Mouse (Mus musculus) C2C12 (cell line): ENCODE measurements around the gene Gm4737. TPM values are rescaled to one million over a fixed set of nuclear protein-coding genes. Genes with fewer than 3 reads are reported as not detected.

Experiments
- H3K27me3 ChIP-seq: one replicate; pipeline ENCODE4 v1.6.1; 2011; ENCODE audit not compliant: control insufficient read depth, insufficient read depth, insufficient read length
- H3K36me3 ChIP-seq: one replicate; pipeline ENCODE4 v1.6.1; 2011; ENCODE audit not compliant: control insufficient read depth, insufficient read depth
- H3K4me3 ChIP-seq: one replicate; pipeline ENCODE4 v1.5.1; 2011; ENCODE audit warnings: mild to moderate bottlenecking, control low read depth; ENCODE audit not compliant: poor library complexity, insufficient read depth, severe bottlenecking
- H3K79me2 ChIP-seq: one replicate; pipeline ENCODE4 v1.6.1; 2011; ENCODE audit not compliant: control insufficient read depth, insufficient read depth
- H3K79me3 ChIP-seq: one replicate; pipeline ENCODE4 v1.6.1; 2011; ENCODE audit warnings: low read depth, control low read depth
- H3ac ChIP-seq: one replicate; pipeline ENCODE3; 2011; ENCODE audit warnings: low read depth; ENCODE audit not compliant: control insufficient read depth, insufficient read length
- CEBPB ChIP-seq: IDR thresholded peaks from one replicate; pipeline ENCODE4 v1.6.1; 2011; ENCODE audit warnings: low read depth, mild to moderate bottlenecking, control low read depth, moderate library complexity
- CTCF ChIP-seq: IDR thresholded peaks from one replicate; pipeline ENCODE4 v1.5.1; 2011; ENCODE audit not compliant: control insufficient read depth, insufficient read depth, insufficient read length
- FOSL1 ChIP-seq: IDR thresholded peaks from one replicate; pipeline ENCODE4 v1.8.0; 2011; ENCODE audit warnings: mild to moderate bottlenecking, low read length; ENCODE audit not compliant: poor library complexity, insufficient read depth, severe bottlenecking
- MAX ChIP-seq: IDR thresholded peaks from one replicate; pipeline ENCODE4 v1.6.1; 2011; ENCODE audit warnings: mild to moderate bottlenecking, control low read depth
- MYOD1 ChIP-seq: IDR thresholded peaks from one replicate; pipeline ENCODE4 v1.6.1; 2011; ENCODE audit warnings: low read depth; ENCODE audit not compliant: control insufficient read depth, insufficient read length
- MYOG ChIP-seq: IDR thresholded peaks from one replicate; pipeline ENCODE4 v1.6.1; 2011; ENCODE audit not compliant: control insufficient read depth, insufficient read length; ENCODE audit errors: extremely low read depth
- USF1 ChIP-seq: IDR thresholded peaks from one replicate; pipeline ENCODE4 v1.6.1; 2011; ENCODE audit warnings: low read depth, mild to moderate bottlenecking, control low read depth, moderate library complexity
- polyA plus RNA-seq: library from polyadenylated mRNA; unstranded; fragments of >200 nt; fragmentation: generic; extraction: Trizol; gene quantifications from one replicate; pipeline ENCODE4 v1.2.1, GENCODE M21; 2012; ENCODE audit warnings: missing spikeins

The Gm4737 gene
- polyA plus RNA-seq, 1 experiment, result 302 TPM

DNA sequence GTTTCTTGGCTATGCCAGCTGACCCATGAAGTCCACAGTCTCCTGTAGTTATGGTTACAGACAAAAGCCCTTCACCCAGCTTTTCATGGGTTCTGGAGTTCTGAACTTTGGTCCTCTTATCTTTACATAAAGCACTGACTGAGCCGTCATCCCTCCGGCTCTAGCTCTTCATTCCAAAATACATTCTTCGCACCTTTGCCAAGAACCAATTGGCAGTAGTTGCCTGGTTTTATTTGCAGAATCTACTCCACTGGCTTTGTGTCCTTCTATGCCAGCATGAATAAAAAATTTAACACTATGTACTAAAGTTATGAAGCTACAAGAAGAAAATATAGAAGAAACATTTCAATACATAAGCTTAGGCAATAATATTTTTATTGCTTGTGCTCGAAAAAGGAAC, 10.4 kb upstream of the Gm4737 start:
- H3K79me3 ChIP-seq, result no peaks in the 10 kb centered on the region
- H3K36me3 ChIP-seq, result no peaks in the 10 kb centered on the region
- H3K79me2 ChIP-seq, result no peaks in the 10 kb centered on the region
- H3ac ChIP-seq, result no peak overlapping the region
- H3K4me3 ChIP-seq, result no peak overlapping the region
- no peaks in the 10 kb centered on the region for H3K27me3 ChIP-seq
- TF ChIP-seq MAX (no peak), FOSL1 (no peak), CEBPB (no peak), USF1 (no peak), CTCF (no peak), MYOD1 (no peak), MYOG (no peak)

- TF ChIP-seq MYOG (no peak), USF1 (no peak), MYOD1 (no peak), FOSL1 (no peak), CEBPB (no peak), CTCF (no peak), MAX (no peak)
- no peaks in the 10 kb centered on the region for H3K36me3 ChIP-seq
- H3K27me3 ChIP-seq, result no peaks in the 10 kb centered on the region
- H3K79me3 ChIP-seq, result no peaks in the 10 kb centered on the region
- H3ac ChIP-seq, result no peak overlapping the region
- H3K79me2 ChIP-seq, result no peaks in the 10 kb centered on the region
- no peak overlapping the region for H3K4me3 ChIP-seq
Observed at GRCm38 (mm10) chr16:46151141-46151540, 3.7 kb downstream of the Gm4737 start.

GRCm38 (mm10) chr16:46148661-46149341, 6.1 kb downstream of the Gm4737 start:
- no peak overlapping the region for H3K4me3 ChIP-seq
- no peaks in the 10 kb centered on the region for H3K36me3 ChIP-seq
- no peaks in the 10 kb centered on the region for H3K27me3 ChIP-seq
- H3K79me2 ChIP-seq, result no peaks in the 10 kb centered on the region
- no peak overlapping the region for H3ac ChIP-seq
- H3K79me3 ChIP-seq, result no peaks in the 10 kb centered on the region
- TF ChIP-seq MYOG (no peak), MAX (no peak), MYOD1 (no peak), CTCF (no peak), CEBPB (no peak), USF1 (no peak), FOSL1 (no peak)

GRCm38 (mm10) chr16:46146962-46147361, 7.9 kb downstream of the Gm4737 start:
- no peaks in the 10 kb centered on the region for H3K36me3 ChIP-seq
- H3K4me3 ChIP-seq, result no peak overlapping the region
- no peak overlapping the region for H3ac ChIP-seq
- no peaks in the 10 kb centered on the region for H3K79me3 ChIP-seq
- no peaks in the 10 kb centered on the region for H3K79me2 ChIP-seq
- no peaks in the 10 kb centered on the region for H3K27me3 ChIP-seq
- TF ChIP-seq MAX (no peak), CTCF (no peak), MYOD1 (no peak), FOSL1 (no peak), MYOG (no peak), USF1 (no peak), CEBPB (no peak)

GRCm38 (mm10) chr16:46122238-46122637, 32.6 kb downstream of the Gm4737 start:
- H3K79me2 ChIP-seq, result no peaks in the 10 kb centered on the region
- H3ac ChIP-seq, result no peak overlapping the region
- no peaks in the 10 kb centered on the region for H3K27me3 ChIP-seq
- H3K79me3 ChIP-seq, result no peaks in the 10 kb centered on the region
- H3K36me3 ChIP-seq, result no peaks in the 10 kb centered on the region
- H3K4me3 ChIP-seq, result no peak overlapping the region
- TF ChIP-seq CEBPB (no peak), MAX (no peak), USF1 (no peak), MYOG (no peak), MYOD1 (no peak), CTCF (no peak), FOSL1 (no peak)

GRCm38 (mm10) chr16:46121420-46121819, 33.5 kb downstream of the Gm4737 start:
- no peaks in the 10 kb centered on the region for H3K27me3 ChIP-seq
- no peak overlapping the region for H3ac ChIP-seq
- no peak overlapping the region for H3K4me3 ChIP-seq
- H3K79me3 ChIP-seq, result no peaks in the 10 kb centered on the region
- no peaks in the 10 kb centered on the region for H3K79me2 ChIP-seq
- no peaks in the 10 kb centered on the region for H3K36me3 ChIP-seq
- TF ChIP-seq CTCF, result peak; percentile 7
- no peak for TF ChIP-seq CEBPB
- TF ChIP-seq MAX, result no peak
